Mouse (Mus musculus): Measurements from ENCODE around the gene Adora3. TPM values are rescaled to one million over a fixed set of nuclear protein-coding genes. Genes with fewer than 3 reads are reported as not detected.

Gene Adora3
- polyA plus RNA-seq, 1 experiment from 2014 or later = 0.12 TPM

- H3K27ac ChIP-seq = peak overlapping the region; percentile 97; the same call in 1 of the 2 replicates
- H3K9me3 ChIP-seq (replicated peaks; ENCODE audit: low read length) = no peaks in the 10 kb centered on the region
- no peaks in the 10 kb centered on the region for H3K27me3 ChIP-seq (ENCODE audit: insufficient read depth, low read length)
- peaks cover 20% of the 10 kb centered on the region for H3K36me3 ChIP-seq (ENCODE audit: insufficient read depth, low read length)
- H3K4me3 ChIP-seq (replicated peaks; ENCODE audit: low read depth, low read length) = peak overlapping the region; percentile 80
- H3K4me1 ChIP-seq (replicated peaks; ENCODE audit: insufficient read depth, low read length) = peaks cover 18% of the 10 kb centered on the region
- H3K9ac ChIP-seq (ENCODE audit: low read depth, low read length) = peak overlapping the region; percentile 95
- H3K4me2 ChIP-seq (ENCODE audit: low read length) = peak overlapping the region; percentile 58
- WGBS = 36% methylated on average over 5 of the region's 5 CpGs
- no peak for TF ChIP-seq CTCF (IDR thresholded peaks at IDR 0.05; ENCODE audit: low read depth)
- no peak for ATAC-seq (replicated peaks; ENCODE audit: low FRiP score, low read depth)
- peak; percentile 12 for DNase-seq (ENCODE audit: low spot score)
Measured at GRCm38 (mm10) chr3:105958204-105958603, 87.5 kb downstream of the Adora3 start.

Other genes starting within 250 kb of the Adora3 start
- gene Ddx20, start 183.3 kb upstream of the Adora3 start, polyA plus RNA-seq (2015; fragmentation: Nextera tagmentation; extraction: Ambion mirVana) = 25.2 and 26.0 TPM in 2 replicates
- 0.67 and 0.85 TPM in 2 replicates for gene Inka2, start 166.3 kb upstream of the Adora3 start, polyA plus RNA-seq (2015; fragmentation: Nextera tagmentation; extraction: Ambion mirVana)
- 111 and 123 TPM in 2 replicates for gene Rap1a, start 69.5 kb upstream of the Adora3 start, polyA plus RNA-seq (2015; fragmentation: Nextera tagmentation; extraction: Ambion mirVana)
- 0.18 TPM in 1 of 2 replicates, not detected in the other for gene Tmigd3, start within 50 bp of the Adora3 start, polyA plus RNA-seq (2015; fragmentation: Nextera tagmentation; extraction: Ambion mirVana)
- 0.24 and 0.31 TPM in 2 replicates for gene I830077J02Rik, start 61.8 kb downstream of the Adora3 start, polyA plus RNA-seq (2015; fragmentation: Nextera tagmentation; extraction: Ambion mirVana)
- gene Wdr77, start 88.5 kb downstream of the Adora3 start, polyA plus RNA-seq (2015; fragmentation: Nextera tagmentation; extraction: Ambion mirVana) = 98.2 and 102 TPM in 2 replicates
- 756 and 779 TPM in 2 replicates for gene Atp5f1, start 89.2 kb downstream of the Adora3 start, polyA plus RNA-seq (2015; fragmentation: Nextera tagmentation; extraction: Ambion mirVana)
- gene Ovgp1, start 102.9 kb downstream of the Adora3 start, polyA plus RNA-seq (2015; fragmentation: Nextera tagmentation; extraction: Ambion mirVana) = 0.86 and 0.91 TPM in 2 replicates
- 0.13 and 0.41 TPM in 2 replicates for gene Pifo, start 143.8 kb downstream of the Adora3 start, polyA plus RNA-seq (2015; fragmentation: Nextera tagmentation; extraction: Ambion mirVana)
- 0.12 TPM in 1 of 2 replicates, not detected in the other for gene Chil5, start 162.0 kb downstream of the Adora3 start, polyA plus RNA-seq (2015; fragmentation: Nextera tagmentation; extraction: Ambion mirVana)
- gene Chia1, start 242.4 kb downstream of the Adora3 start, polyA plus RNA-seq (2015; fragmentation: Nextera tagmentation; extraction: Ambion mirVana) = 0.20 and 0.49 TPM in 2 replicates